Mouse (Mus musculus) kidney, embryonic 15.5 days (tissue): ENCODE data around the gene Manba. TPM values are rescaled to one million over a fixed set of nuclear protein-coding genes. Genes with fewer than 3 reads are reported as not detected.
A peak's percentile ranks its signal among the peaks of the same experiment; 100 is the strongest.
"Not testable (repeated sequence)": the region's sequence is repeated elsewhere in the genome, so short reads cannot be mapped to it uniquely, and the experiment has no call there.

Experiments
- ATAC-seq: fragments of 200-750 bp; cut with Nextera tagmentation; replicated peaks from 2 replicates; pipeline ENCODE4 v1.8.0; 2017; ENCODE audit warnings: moderate TSS enrichment; ENCODE audit not compliant: low FRiP score
- H3K27ac ChIP-seq: fragments of 300-500 bp; sonication (generic); 2 replicates; pipeline ENCODE4 v1.5.1; 2015; ENCODE audit warnings: mild to moderate bottlenecking, inconsistent platforms
- H3K27me3 ChIP-seq: fragments of 300-500 bp; sonication (generic); 2 replicates; pipeline ENCODE4 v1.6.1; 2015; ENCODE audit warnings: inconsistent platforms
- H3K36me3 ChIP-seq: fragments of 300-500 bp; sonication (generic); 2 replicates; pipeline ENCODE4 v1.6.1; 2015; ENCODE audit warnings: inconsistent platforms
- H3K4me1 ChIP-seq: fragments of 300-500 bp; sonication (generic); 2 replicates; pipeline ENCODE4 v1.6.1; 2015; ENCODE audit warnings: inconsistent platforms
- H3K4me2 ChIP-seq: fragments of 300-500 bp; sonication (generic); 2 replicates; pipeline ENCODE4 v1.6.1; 2015; ENCODE audit warnings: moderate library complexity, mild to moderate bottlenecking, inconsistent platforms
- H3K4me3 ChIP-seq: fragments of 300-500 bp; sonication (generic); replicated peaks from 2 replicates; pipeline ENCODE4 v1.5.1; 2015; ENCODE audit warnings: mild to moderate bottlenecking, inconsistent platforms
- H3K9ac ChIP-seq: fragments of 300-500 bp; sonication (generic); 2 replicates; pipeline ENCODE4 v1.6.1; 2015; ENCODE audit warnings: mild to moderate bottlenecking, inconsistent platforms
- H3K9me3 ChIP-seq: fragments of 300-500 bp; sonication (generic); replicated peaks from 2 replicates; pipeline ENCODE4 v1.6.1; 2016; ENCODE audit warnings: inconsistent platforms
- WGBS: fragments of 180-500 bp; shearing (Covaris S2); methylation state at CpG from one replicate; pipeline ENCODE4 v1.1.7; 2015; ENCODE audit warnings: mixed read lengths; 5-methylcytosine and 5-hydroxymethylcytosine counted together
- polyA plus RNA-seq: library from polyadenylated mRNA; unstranded; fragments of >200 nt; fragmentation: Nextera tagmentation; extraction: Ambion mirVana; gene quantifications from 2 replicates; pipeline ENCODE4 v1.2.1, GENCODE M21; 2015

Manba gene
- polyA plus RNA-seq, 1 experiment from 2014 or later, result 24.2 TPM

DNA sequence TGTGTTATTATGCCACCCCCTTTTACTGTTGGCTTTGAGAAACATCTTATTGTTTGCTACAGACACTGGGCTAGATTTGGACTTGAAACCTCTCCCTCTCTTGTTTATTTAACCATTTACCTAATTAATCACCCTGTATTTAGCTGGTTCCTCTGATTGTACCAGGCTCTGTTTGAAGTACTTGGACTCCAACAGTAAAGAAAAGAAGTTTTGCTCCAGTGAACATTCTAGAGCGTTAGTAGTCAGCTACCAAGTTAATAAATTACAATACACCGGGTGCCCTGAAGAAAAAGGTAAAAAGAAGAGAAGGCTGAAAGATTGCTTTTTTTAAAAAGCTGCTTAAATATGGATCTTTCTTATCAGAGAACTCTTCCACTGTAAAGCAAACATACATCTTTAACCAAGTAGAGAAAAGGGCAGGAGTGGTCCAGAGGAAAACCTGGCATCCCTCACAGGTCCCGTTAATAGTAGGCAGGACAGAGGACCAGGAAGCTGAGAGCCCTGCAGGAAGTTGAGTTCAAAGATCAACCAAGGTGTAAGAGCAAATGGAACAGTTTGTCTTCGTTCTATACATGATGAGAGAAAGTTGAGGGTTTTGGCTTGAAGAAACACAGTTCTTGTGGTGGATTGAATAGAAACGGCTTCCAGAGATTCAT, 4.6 kb downstream of the Manba start:
- 60% methylated on average over 5 of the region's 5 CpGs for WGBS

DNA sequence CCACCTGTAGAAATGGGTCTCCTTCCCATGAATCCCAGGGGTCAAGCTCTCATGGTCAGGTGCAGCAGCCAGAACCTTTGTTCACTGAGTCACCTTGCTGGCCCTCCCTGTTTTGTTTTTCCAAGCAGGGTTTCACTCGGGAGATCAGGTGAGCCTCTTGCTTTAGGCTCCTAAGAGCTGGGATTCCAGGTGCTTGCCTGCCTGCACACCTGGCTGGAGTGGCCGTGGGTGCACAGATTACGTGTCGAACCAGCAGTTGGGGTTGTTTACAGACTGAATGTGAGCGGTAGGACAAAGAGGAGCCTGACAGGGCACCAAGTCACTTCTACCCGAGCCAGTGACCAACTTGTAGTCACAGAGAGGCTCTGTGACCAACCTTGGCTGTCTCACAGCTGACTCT, 5.7 kb downstream of the Manba start:
- Histone ChIP-seq H3K9me3 (no peaks in the 10 kb centered on the region), H3K27me3 (no peaks in the 10 kb centered on the region), H3K4me2 (no peak overlapping the region), H3K4me3 (no peak overlapping the region), H3K9ac (no peak overlapping the region), H3K27ac (peak overlapping the region; percentile 81; the same call in 1 of the 2 replicates), H3K36me3 (no peaks in the 10 kb centered on the region), H3K4me1 (peaks cover 9% of the 10 kb centered on the region; the same call in 1 of the 2 replicates)
- 81% methylated on average over 6 of the region's 6 CpGs for WGBS
- no peak for ATAC-seq

More for the DNA sequence above, 4.6 kb downstream of the Manba start:
- Histone ChIP-seq H3K27ac (peak overlapping the region; percentile 81), H3K27me3 (no peaks in the 10 kb centered on the region), H3K4me2 (no peak overlapping the region), H3K9me3 (no peaks in the 10 kb centered on the region), H3K36me3 (no peaks in the 10 kb centered on the region), H3K4me1 (peaks cover 16% of the 10 kb centered on the region; the same call in 1 of the 2 replicates), H3K9ac (no peak overlapping the region), H3K4me3 (no peak overlapping the region)
- ATAC-seq, result 0 out of 2 replicates have a peak, but pooled peaks have one; percentile 37

DNA sequence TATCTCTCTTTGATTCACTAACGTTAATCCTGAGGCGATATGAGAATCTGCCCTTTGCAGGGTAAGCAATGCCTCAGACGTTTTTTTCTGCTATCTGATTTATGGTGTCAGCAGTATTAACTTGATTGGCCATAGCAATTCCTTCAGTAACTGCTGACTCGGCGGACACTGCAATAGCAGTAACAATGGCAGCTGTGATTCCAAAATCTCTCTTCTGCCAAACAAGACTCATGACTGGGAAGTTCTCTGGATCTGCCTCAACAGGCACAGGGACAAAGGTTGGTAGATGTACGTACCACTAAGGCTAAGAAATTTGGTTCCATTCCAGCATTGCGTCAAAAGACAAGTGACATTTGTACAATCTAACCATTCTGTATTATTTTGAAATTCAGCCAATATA, 7.9 kb downstream of the Manba start:
- H3K4me1 ChIP-seq, H3K4me3 ChIP-seq, ATAC-seq, H3K27ac ChIP-seq, H3K4me2 ChIP-seq, H3K36me3 ChIP-seq, H3K9me3 ChIP-seq, H3K27me3 ChIP-seq, H3K9ac ChIP-seq: not testable (repeated sequence)
- WGBS, result 76% methylated on average over 7 of the region's 7 CpGs

DNA sequence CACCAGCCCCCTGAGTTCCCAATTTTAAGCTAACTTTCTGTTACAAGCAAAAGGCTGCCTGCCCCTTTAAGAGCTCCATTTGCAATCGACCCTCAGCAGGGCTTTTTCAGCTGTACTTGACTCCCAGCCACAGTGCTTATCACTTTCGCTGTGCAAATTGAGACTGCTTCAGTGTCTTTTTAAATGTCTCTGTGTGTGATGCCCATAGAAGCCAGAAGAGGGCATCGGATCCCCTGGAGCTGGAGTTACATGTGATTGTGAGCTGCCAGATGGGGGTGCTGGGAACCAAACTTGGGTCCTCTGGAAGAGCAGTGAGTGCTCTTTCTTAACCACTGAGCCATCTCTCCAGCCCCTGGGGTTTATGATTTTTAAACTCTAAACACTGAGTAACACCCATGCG, 12.5 kb downstream of the Manba start:
- not testable (repeated sequence) for H3K27me3 ChIP-seq, H3K36me3 ChIP-seq, H3K4me1 ChIP-seq, H3K9me3 ChIP-seq, H3K4me2 ChIP-seq, H3K9ac ChIP-seq, ATAC-seq, H3K4me3 ChIP-seq, H3K27ac ChIP-seq
- WGBS, result 90% methylated on average over 4 of the region's 4 CpGs

DNA sequence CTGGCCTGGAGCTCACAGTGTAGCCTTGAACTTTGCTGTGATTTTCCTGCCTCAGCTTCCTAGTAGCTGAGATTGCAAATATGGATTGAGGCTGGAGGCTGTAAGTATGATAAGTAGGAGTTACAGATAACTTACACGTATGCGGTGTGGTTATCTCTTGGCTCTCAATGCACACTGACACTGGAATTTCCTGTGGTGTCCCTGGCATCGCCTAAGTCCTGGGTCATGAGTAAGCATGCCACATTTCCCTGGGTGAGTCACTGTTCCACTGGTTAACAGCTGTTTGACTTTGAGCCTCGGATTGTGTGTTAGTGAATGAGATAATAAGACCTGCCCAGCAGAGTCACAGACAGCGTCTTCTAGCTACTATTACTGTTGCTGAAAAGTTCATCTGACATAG, 13.5 kb downstream of the Manba start:
- Histone ChIP-seq H3K4me3 (no peak overlapping the region), H3K4me2 (no peak overlapping the region), H3K9me3 (no peaks in the 10 kb centered on the region), H3K4me1 (no peaks in the 10 kb centered on the region), H3K27ac (no peak overlapping the region), H3K27me3 (no peaks in the 10 kb centered on the region), H3K36me3 (no peaks in the 10 kb centered on the region), H3K9ac (no peak overlapping the region)
- ATAC-seq, result no peak
- WGBS, result 82% methylated on average over 5 of the region's 5 CpGs

DNA sequence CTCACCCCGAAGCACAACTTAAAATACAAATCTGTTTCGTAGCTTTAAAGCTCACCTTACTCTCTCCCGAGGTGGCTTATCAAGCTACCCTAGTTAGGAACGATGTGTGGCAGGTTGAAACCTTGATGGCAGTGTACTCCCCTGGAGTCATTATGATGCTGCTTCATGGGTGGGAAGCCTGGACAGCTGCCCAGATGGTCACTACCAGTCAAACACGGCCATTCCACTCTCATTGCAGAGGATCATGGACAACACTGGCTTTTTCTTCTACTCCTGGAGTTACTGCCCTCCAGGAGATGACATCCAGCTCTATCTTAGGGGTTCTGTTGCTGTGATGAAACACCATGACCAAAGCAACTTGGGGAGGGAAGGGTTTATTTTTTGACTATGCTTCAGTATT, 17.7 kb downstream of the Manba start:
- Histone ChIP-seq H3K36me3 (no peaks in the 10 kb centered on the region), H3K27ac (no peak overlapping the region), H3K4me1 (no peaks in the 10 kb centered on the region), H3K4me2 (no peak overlapping the region), H3K4me3 (no peak overlapping the region), H3K9ac (no peak overlapping the region), H3K27me3 (no peaks in the 10 kb centered on the region), H3K9me3 (no peaks in the 10 kb centered on the region)
- ATAC-seq, result no peak
- WGBS, result 82% methylated on average over 5 of the region's 5 CpGs

DNA sequence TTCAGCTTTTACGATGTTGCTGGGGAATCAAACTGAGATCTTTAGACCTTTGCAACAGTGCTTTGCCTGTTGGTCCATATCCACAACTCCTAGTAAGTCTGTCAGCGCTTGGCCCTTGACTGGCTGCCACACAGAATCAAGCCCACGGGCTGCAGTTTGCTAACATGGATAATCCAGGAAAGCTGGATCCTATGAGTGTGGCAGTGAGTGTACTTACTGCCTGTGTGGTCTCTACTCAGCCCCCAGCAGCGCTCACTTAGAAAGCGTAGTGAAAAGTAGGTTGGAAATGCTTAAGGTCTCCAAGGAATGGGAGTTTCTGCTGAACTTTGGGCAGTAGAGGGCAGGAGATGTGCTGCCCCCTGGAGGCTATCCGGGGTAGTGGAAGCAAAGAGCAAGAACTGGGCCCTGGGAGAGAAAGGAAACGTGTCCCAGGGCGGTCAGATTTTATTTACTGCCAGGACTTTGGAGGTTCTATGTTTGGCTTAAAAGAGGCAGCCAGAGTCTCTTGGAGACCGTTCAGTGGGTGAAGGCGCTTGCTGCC, 20.0 kb downstream of the Manba start:
- Histone ChIP-seq H3K4me3 (no peak overlapping the region), H3K4me1 (no peaks in the 10 kb centered on the region), H3K27ac (no peak overlapping the region), H3K9me3 (no peaks in the 10 kb centered on the region), H3K9ac (no peak overlapping the region), H3K4me2 (no peak overlapping the region), H3K27me3 (no peaks in the 10 kb centered on the region), H3K36me3 (no peaks in the 10 kb centered on the region)
- WGBS, result 63% methylated on average over 10 of the region's 10 CpGs
- ATAC-seq, result no peak

DNA sequence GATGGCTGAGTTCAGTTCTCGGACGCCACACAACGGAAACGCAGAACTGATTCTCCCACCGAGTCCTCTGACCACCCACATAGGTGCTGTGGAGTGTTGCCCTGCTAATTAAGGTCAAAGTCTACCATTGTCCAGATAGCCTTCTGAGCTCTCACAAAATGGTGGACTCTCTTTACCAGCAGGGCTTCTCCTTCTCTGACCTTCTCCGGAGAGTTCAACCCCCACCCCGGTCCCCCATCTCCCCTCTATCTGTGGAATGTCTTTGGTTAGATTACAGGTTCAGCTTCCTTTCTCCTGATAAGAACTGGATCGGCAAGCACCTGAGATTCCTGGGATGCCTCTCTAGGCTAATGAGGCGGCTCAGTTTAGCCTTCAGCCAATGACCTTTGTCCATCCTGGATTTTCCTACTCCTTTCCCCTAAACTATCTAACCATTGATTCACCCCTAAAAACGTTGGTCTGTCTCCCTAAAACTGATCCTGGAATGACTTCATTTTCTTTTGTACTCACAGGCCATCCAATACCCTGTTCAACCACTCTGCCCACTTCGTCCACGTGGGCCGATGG, 20.6 kb downstream of the Manba start:
- H3K9ac ChIP-seq, result no peak overlapping the region
- H3K4me1 ChIP-seq, result no peaks in the 10 kb centered on the region
- no peaks in the 10 kb centered on the region for H3K27me3 ChIP-seq
- H3K4me2 ChIP-seq, result no peak overlapping the region
- WGBS, result 89% methylated on average over 13 of the region's 13 CpGs
- no peaks in the 10 kb centered on the region for H3K9me3 ChIP-seq
- no peaks in the 10 kb centered on the region for H3K36me3 ChIP-seq
- H3K4me3 ChIP-seq, result no peak overlapping the region
- ATAC-seq, result no peak
- H3K27ac ChIP-seq, result no peak overlapping the region

DNA sequence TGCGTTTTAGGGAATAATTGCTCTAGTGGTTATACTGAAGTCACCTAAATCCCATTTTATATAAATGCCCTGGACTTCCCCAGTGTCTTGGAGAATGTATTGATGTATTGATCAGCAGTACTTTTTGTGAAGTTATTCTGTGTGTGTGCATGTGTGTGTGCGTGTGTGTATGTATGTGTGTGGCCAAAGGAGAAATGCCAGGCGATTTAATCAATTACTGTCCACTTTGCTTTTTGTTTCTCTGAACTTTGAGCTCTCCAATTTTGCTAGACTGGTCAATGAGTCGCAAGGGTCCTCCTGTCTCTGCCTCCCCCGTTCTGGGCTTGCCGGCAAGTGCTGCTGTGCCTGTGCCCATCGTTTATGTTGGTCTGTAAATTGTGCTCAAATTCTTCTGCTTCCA, 22.1 kb downstream of the Manba start:
- no peaks in the 10 kb centered on the region for H3K27me3 ChIP-seq
- H3K36me3 ChIP-seq, result no peaks in the 10 kb centered on the region

DNA sequence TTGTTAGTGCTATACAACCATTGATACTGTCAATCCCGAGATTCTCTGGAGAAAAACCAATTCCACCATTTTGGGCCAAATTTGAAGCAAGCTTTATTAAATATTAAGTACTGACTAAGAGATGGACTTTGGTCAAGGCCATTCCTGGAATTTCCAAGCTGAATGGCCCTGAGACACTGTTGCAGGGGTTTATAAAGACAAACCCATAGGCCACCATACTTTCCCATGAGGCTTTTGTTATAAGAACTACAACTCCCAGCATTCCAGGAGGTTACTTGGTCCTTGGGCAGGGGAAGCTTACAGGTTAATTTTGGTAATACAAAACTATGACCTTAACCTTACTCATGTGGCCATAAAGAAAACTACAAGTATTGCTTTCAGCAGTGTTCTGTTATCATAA, 22.8 kb downstream of the Manba start:
- 0 out of 2 replicates have a peak, but pooled peaks cover 2% of the 10 kb centered on the region for H3K4me1 ChIP-seq
- no peak overlapping the region for H3K4me2 ChIP-seq
- H3K4me3 ChIP-seq, result no peak overlapping the region
- no peaks in the 10 kb centered on the region for H3K36me3 ChIP-seq
- H3K27ac ChIP-seq, result no peak overlapping the region
- H3K9me3 ChIP-seq, result no peaks in the 10 kb centered on the region
- ATAC-seq, result no peak
- H3K9ac ChIP-seq, result no peak overlapping the region
- no peaks in the 10 kb centered on the region for H3K27me3 ChIP-seq
- WGBS, result 96% methylated on average over 1 of the region's 1 CpGs

More for the DNA sequence above, 22.1 kb downstream of the Manba start:
- Histone ChIP-seq H3K9me3 (no peaks in the 10 kb centered on the region), H3K9ac (no peak overlapping the region), H3K4me1 (0 out of 2 replicates have a peak, but pooled peaks cover 2% of the 10 kb centered on the region), H3K4me3 (no peak overlapping the region), H3K4me2 (no peak overlapping the region), H3K27ac (no peak overlapping the region)
- 77% methylated on average over 7 of the region's 7 CpGs for WGBS
- no peak for ATAC-seq

DNA sequence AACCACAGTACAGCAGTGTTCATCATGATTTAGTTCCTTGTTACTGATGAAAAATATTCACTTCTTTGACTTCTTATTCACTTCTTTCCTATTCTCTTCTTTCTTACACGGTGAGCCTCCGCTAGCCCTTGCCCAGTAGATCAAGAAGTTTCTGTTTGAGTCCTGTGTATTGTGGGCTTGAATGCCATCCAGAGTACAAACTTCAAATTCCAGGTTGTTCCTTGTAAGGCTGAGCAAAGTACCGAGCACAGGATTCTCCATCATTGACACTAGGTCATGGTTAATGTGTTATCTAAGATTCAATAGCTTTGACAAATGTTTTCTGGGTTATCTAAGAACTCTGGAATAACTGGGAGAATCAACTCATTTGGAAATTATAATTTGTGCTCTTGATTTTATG, 25.0 kb downstream of the Manba start:
- Histone ChIP-seq H3K4me3 (no peak overlapping the region), H3K27ac (no peak overlapping the region), H3K9ac (no peak overlapping the region), H3K4me1 (0 out of 2 replicates have a peak, but pooled peaks cover 2% of the 10 kb centered on the region), H3K36me3 (no peaks in the 10 kb centered on the region), H3K4me2 (no peak overlapping the region), H3K9me3 (no peaks in the 10 kb centered on the region), H3K27me3 (no peaks in the 10 kb centered on the region)
- 87% methylated on average over 3 of the region's 3 CpGs for WGBS
- ATAC-seq, result no peak

DNA sequence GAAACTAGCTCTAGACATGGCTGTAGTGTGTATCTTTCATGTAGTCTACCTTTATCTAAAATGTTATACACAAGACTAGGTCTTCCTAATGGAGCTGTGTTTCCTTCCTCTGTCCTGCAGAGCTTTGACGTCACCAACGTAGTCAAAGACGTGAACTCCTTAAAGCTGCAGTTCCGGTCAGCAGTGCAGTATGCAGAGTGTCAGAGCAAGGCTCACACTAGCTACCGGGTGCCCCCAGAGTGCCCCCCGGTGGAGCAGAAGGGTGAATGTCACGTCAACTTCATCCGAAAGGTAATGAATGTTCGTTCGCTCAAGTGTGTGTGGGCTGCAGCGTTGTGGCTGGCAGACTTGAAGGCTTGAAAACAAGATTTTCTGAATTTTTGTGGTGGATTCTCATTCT, 26.3 kb downstream of the Manba start:
- no peaks in the 10 kb centered on the region for H3K36me3 ChIP-seq
- no peak overlapping the region for H3K9ac ChIP-seq
- 0 out of 2 replicates have a peak, but pooled peaks have one; percentile 68 for ATAC-seq
- WGBS, result 33% methylated on average over 11 of the region's 11 CpGs
- no peaks in the 10 kb centered on the region for H3K27me3 ChIP-seq
- no peak overlapping the region for H3K4me2 ChIP-seq
- no peaks in the 10 kb centered on the region for H3K9me3 ChIP-seq
- H3K27ac ChIP-seq, result no peak overlapping the region
- 0 out of 2 replicates have a peak, but pooled peaks cover 2% of the 10 kb centered on the region for H3K4me1 ChIP-seq
- H3K4me3 ChIP-seq, result no peak overlapping the region
